Mouse (Mus musculus) gastrocnemius, adult 2 months (tissue): ENCODE data around the gene Cdk12. TPM values are rescaled to one million over a fixed set of nuclear protein-coding genes. Genes with fewer than 3 reads are reported as not detected.

Source experiments
- DNase-seq: peaks from one replicate; pipeline ENCODE4 v3.0.0; 2022
- H3K27ac ChIP-seq: fragments of 200-600 bp; 2 replicates; pipeline ENCODE4 v1.8.1; 2022; ENCODE audit warnings: mild to moderate bottlenecking
- H3K4me3 ChIP-seq: fragments of 200-600 bp; 2 replicates; pipeline ENCODE4 v1.8.1; 2022; ENCODE audit warnings: mild to moderate bottlenecking, moderate library complexity
- CTCF ChIP-seq: fragments of 200-600 bp; IDR thresholded peaks from 2 replicates; pipeline ENCODE4 v1.8.1; 2022; ENCODE audit warnings: antibody characterized with exemption, mild to moderate bottlenecking, moderate library complexity
- intact Hi-C: fragments of 180-260 bp; cut with DNase I; formaldehyde crosslinking; loops from one replicate; pipeline ENCODE4 v1.15.1; 2025
- total RNA-seq, 2 experiments: library from RNA; stranded (reverse); gene quantifications; 2 replicates each; pipeline ENCODE4 v1.2.3; 2021

Cdk12 gene
- total RNA-seq, 2 experiments from 2014 or later = 14.2 to 17.1 TPM

- Histone ChIP-seq H3K4me3 (no peak overlapping the region), H3K27ac (no peak overlapping the region)
- intact Hi-C loops = loop anchor here (1.0 to 5.0 kb wide), 3 partner anchors 79 to 191 kb away; no protein-coding TSS in a partner anchor
- TF ChIP-seq CTCF = no peak
- no peak for DNase-seq
These were observed 63.0 kb downstream of the Cdk12 start for GRCm38 (mm10) chr11:98265891-98266290.

GRCm38 (mm10) chr11:98266699-98267402, 64.0 kb downstream of the Cdk12 start:
- no peak overlapping the region for H3K27ac ChIP-seq
- intact Hi-C loops = loop anchor here (5.0 kb wide), 1 partner anchor 175 kb away; no protein-coding TSS in a partner anchor
- TF ChIP-seq CTCF = no peak
- DNase-seq = no peak
- H3K4me3 ChIP-seq = no peak overlapping the region

- no peak for DNase-seq
- no peak overlapping the region for H3K27ac ChIP-seq
- intact Hi-C loops = no loop called here
- H3K4me3 ChIP-seq = no peak overlapping the region
- no peak for TF ChIP-seq CTCF
These were observed 67.2 kb downstream of the Cdk12 start for GRCm38 (mm10) chr11:98270066-98270465.

GRCm38 (mm10) chr11:98270466-98270865, 67.6 kb downstream of the Cdk12 start:
- DNase-seq = no peak
- H3K27ac ChIP-seq = no peak overlapping the region
- TF ChIP-seq CTCF = no peak
- intact Hi-C loops = no loop called here
- no peak overlapping the region for H3K4me3 ChIP-seq

- TF ChIP-seq CTCF = no peak
- intact Hi-C loops = no loop called here
- Histone ChIP-seq H3K4me3 (no peak overlapping the region), H3K27ac (no peak overlapping the region)
- DNase-seq = no peak
These were observed 80.9 kb downstream of the Cdk12 start for GRCm38 (mm10) chr11:98283740-98284139.

GRCm38 (mm10) chr11:98284230-98284629, 81.4 kb downstream of the Cdk12 start:
- DNase-seq = no peak
- Histone ChIP-seq H3K4me3 (no peak overlapping the region), H3K27ac (no peak overlapping the region)
- intact Hi-C loops = no loop called here
- TF ChIP-seq CTCF = no peak

GRCm38 (mm10) chr11:98285368-98285767, 82.5 kb downstream of the Cdk12 start:
- intact Hi-C loops = no loop called here
- H3K27ac ChIP-seq = no peak overlapping the region
- H3K4me3 ChIP-seq = no peak overlapping the region
- no peak for DNase-seq
- no peak for TF ChIP-seq CTCF

- TF ChIP-seq CTCF = no peak
- no peak overlapping the region for H3K4me3 ChIP-seq
- no peak for DNase-seq
- intact Hi-C loops = no loop called here
- no peak overlapping the region for H3K27ac ChIP-seq
These were observed 84.7 kb downstream of the Cdk12 start for GRCm38 (mm10) chr11:98287531-98287930.

GRCm38 (mm10) chr11:98287961-98288360, 85.1 kb downstream of the Cdk12 start:
- DNase-seq = no peak
- no peak overlapping the region for H3K27ac ChIP-seq
- TF ChIP-seq CTCF = no peak
- no peak overlapping the region for H3K4me3 ChIP-seq
- intact Hi-C loops = no loop called here

- intact Hi-C loops = no loop called here
- no peak overlapping the region for H3K4me3 ChIP-seq
- H3K27ac ChIP-seq = no peak overlapping the region
- no peak for DNase-seq
- no peak for TF ChIP-seq CTCF
These were observed 87.0 kb downstream of the Cdk12 start for GRCm38 (mm10) chr11:98289873-98290272.

GRCm38 (mm10) chr11:98290906-98291305, 88.0 kb downstream of the Cdk12 start:
- no peak overlapping the region for H3K4me3 ChIP-seq
- TF ChIP-seq CTCF = no peak
- intact Hi-C loops = no loop called here
- H3K27ac ChIP-seq = no peak overlapping the region
- no peak for DNase-seq

GRCm38 (mm10) chr11:98293070-98293469, 90.2 kb downstream of the Cdk12 start:
- intact Hi-C loops = no loop called here

GRCm38 (mm10) chr11:98294188-98295012, 91.5 kb downstream of the Cdk12 start:
- no peak for TF ChIP-seq CTCF
- peak overlapping the region; percentile 63 for H3K27ac ChIP-seq
- intact Hi-C loops = no loop called here

More at GRCm38 (mm10) chr11:98293070-98293469, 90.2 kb downstream of the Cdk12 start:
- Histone ChIP-seq H3K4me3 (no peak overlapping the region), H3K27ac (no peak overlapping the region)
- TF ChIP-seq CTCF = no peak
- no peak for DNase-seq

More at GRCm38 (mm10) chr11:98294188-98295012, 91.5 kb downstream of the Cdk12 start:
- H3K4me3 ChIP-seq = peak overlapping the region; percentile 87
- DNase-seq = peak; percentile 81
